Mouse (Mus musculus) lung, adult 2 months (tissue): ENCODE measurements around the gene Ppp2r3a.

Experiments used
- CTCF ChIP-seq: fragments of 200-500 bp; IDR thresholded peaks from 2 replicates; pipeline ENCODE4 v1.5.1; 2011; ENCODE audit warnings: mild to moderate bottlenecking, low read length, control low read depth; ENCODE audit not compliant: insufficient read depth
- POLR2A ChIP-seq: fragments of 200-500 bp; IDR thresholded peaks from 2 replicates; pipeline ENCODE4 v1.6.1; 2011; ENCODE audit warnings: low read depth, mild to moderate bottlenecking, control low read depth, low read length, borderline replicate concordance; ENCODE audit errors: extremely low read depth

DNA sequence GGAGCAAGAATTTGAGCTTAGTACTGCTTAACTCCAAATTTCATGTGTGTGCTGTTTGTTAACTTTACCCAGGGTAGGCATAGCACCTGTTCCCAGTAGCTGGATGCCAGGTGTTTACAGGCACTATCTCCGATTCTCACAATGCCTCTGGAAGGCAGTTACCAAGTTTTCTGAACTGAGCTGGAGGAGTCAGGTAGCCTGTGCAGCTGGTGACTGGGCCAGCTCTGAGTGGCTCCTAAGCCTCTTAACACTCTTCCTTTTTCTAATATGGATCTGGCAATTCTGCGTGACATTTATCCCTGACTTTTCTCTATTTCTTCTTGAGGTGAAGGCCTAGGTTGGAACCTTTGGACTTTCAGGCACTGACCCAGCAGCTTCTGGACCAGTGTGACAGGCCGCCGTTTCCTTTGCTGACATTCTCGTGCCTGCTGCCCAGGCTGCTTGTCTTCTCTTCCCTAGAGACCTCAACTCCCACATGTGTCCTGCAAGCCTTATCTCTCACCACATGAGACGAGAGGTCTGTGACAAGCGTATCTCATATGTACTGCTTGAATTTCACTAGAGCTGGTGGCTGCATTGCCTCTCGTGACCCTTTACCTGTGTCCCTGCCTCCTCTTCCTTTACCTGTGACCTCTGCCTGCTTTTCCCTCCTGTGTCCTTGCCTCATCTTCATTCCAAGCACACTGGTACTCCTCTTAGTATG, 137.3 kb downstream of the Ppp2r3a start:
- TF ChIP-seq CTCF (no peak), POLR2A (no peak)
